Mouse (Mus musculus) thymus, adult 2 months (tissue): ENCODE measurements at regions not wholly inside any gene's neighbourhood (a gene's known extent, or its start where the extent isn't known, plus 50 kb on each side); places are given as distances from the start of the nearest gene placed in this dataset.

ENCODE experiments used
- DNase-seq: peaks from one replicate; pipeline ENCODE4 v3.0.0; 2021
- H3K27ac ChIP-seq: fragments of 200-500 bp; 2 replicates; pipeline ENCODE4 v1.5.1; 2012; ENCODE audit warnings: low read length, control low read depth; ENCODE audit not compliant: control insufficient read depth, insufficient read depth
- H3K27me3 ChIP-seq: fragments of 200-500 bp; 2 replicates; pipeline ENCODE4 v1.6.1; 2012; ENCODE audit warnings: mild to moderate bottlenecking, low read length, moderate library complexity, mixed read lengths; ENCODE audit not compliant: control insufficient read depth, insufficient read depth
- H3K36me3 ChIP-seq: fragments of 200-500 bp; 2 replicates; pipeline ENCODE4 v1.6.1; 2012; ENCODE audit warnings: mild to moderate bottlenecking, low read length, moderate library complexity; ENCODE audit not compliant: control insufficient read depth, insufficient read depth
- H3K4me1 ChIP-seq: fragments of 200-500 bp; replicated peaks from 2 replicates; pipeline ENCODE4 v1.6.1; 2012; ENCODE audit warnings: low read length; ENCODE audit not compliant: control insufficient read depth, insufficient read depth
- H3K4me3 ChIP-seq: fragments of 200-500 bp; 2 replicates; pipeline ENCODE4 v1.5.1; 2012; ENCODE audit warnings: mild to moderate bottlenecking, low read length, control low read depth, moderate library complexity; ENCODE audit not compliant: control insufficient read depth, insufficient read depth
- CTCF ChIP-seq: fragments of 200-500 bp; IDR thresholded peaks from 2 replicates; pipeline ENCODE4 v1.5.1; 2012; ENCODE audit warnings: mild to moderate bottlenecking, control low read depth, low read length, moderate library complexity, borderline replicate concordance; ENCODE audit not compliant: control insufficient read depth, poor library complexity, insufficient read depth; ENCODE audit errors: extremely low read depth
- POLR2A ChIP-seq: fragments of 200-500 bp; IDR thresholded peaks from 2 replicates; pipeline ENCODE4 v1.6.1; 2012; ENCODE audit warnings: mild to moderate bottlenecking, low read length, control low read depth, moderate library complexity; ENCODE audit not compliant: control insufficient read depth, poor library complexity, insufficient read depth; ENCODE audit errors: extremely low read depth
- WGBS: fragments of 180-500 bp; shearing (Covaris S2); methylation state at CpG from one replicate; pipeline ENCODE4 v1.1.7; 2018; 5-methylcytosine and 5-hydroxymethylcytosine counted together

DNA sequence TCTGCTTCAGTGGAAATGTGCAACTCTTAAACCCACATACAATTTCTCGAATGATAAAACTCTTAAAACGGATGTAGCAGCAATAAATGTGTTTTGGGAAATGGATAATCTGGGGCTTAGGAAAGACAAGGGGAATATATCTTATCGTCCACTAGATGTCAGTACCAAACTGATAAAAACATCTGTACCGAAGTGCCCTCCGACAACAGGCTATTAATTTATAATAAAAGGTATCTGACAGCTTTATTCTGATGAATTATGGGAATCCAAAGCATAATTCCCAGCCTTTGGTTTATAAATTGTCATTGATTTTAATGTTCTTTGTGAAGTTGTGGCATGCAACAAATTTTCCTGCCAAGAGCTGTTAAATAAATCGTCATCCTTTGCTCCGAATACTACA, 153.4 kb downstream of the Etnk1 start:
- no peak for DNase-seq
- Histone ChIP-seq H3K27ac (no peak overlapping the region), H3K4me1 (no peaks in the 10 kb centered on the region), H3K4me3 (no peak overlapping the region), H3K27me3 (no peaks in the 10 kb centered on the region), H3K36me3 (no peaks in the 10 kb centered on the region)
- TF ChIP-seq POLR2A, result no peak
- no peak for TF ChIP-seq CTCF
- WGBS, result 53% methylated on average over 7 of the region's 7 CpGs

DNA sequence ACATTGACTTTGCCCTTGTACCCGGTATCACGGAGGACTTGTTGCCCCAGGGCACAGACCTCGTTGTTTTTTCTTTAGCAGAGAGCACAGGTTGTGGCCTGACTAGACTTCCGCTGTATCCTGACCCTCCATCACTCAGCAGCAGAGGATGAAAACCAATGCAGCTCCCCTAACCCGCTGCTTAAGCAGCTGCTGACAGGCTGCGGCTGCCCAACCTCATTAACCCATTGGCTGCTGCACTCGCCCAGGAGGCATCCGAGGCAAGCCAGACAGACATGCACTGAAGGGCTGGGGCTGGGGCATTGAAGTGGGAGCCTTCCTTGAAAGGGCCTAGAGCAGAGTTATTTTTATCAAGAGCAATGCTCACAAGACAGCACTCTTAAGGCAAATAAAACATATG, 157.6 kb downstream of the Etnk1 start:
- Histone ChIP-seq H3K27ac (no peak overlapping the region), H3K36me3 (no peaks in the 10 kb centered on the region), H3K4me3 (no peak overlapping the region), H3K4me1 (no peaks in the 10 kb centered on the region), H3K27me3 (no peaks in the 10 kb centered on the region)
- WGBS, result 68% methylated on average over 8 of the region's 8 CpGs
- no peak for DNase-seq
- no peak for TF ChIP-seq CTCF
- no peak for TF ChIP-seq POLR2A

DNA sequence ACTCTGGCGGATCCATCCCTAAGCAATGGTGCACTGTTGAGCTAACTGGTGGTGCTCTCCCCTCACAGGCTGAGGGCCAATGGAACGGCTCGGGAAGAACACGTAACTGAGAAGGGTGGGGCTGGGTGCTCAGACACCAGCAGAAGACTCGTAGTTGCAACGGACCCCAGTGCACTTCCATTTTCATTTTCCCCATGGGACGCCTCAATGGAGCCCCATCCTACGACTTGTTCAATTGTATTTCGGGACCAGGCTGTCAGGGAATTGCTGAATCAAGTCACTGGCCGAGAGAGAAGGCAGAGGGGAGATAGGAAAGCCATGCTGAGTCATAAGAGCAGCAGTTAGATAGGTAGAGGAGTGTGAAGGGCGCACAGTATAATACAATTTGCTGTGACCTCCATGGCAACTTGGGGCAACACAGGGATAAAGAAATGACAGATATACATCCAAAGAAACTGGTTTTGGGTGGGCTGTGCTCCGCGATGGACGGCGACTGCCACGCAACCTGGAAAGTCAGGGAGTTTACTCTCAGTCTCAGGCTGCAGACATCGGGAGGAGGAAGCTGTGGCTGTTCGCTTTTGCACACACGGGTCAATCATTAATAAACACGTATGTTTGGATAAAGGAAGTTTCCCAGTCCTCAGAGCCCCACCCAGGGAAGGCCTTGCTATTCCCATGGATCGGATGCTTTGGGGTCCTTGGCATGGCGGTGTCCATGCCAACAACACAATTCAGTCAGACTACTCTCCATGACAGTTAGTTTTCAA, 160.1 kb downstream of the Etnk1 start:
- TF ChIP-seq POLR2A (no peak), CTCF (no peak)
- peak; percentile 30 for DNase-seq
- 77% methylated on average over 22 of the region's 22 CpGs for WGBS
- no peak overlapping the region for H3K27ac ChIP-seq
- no peaks in the 10 kb centered on the region for H3K27me3 ChIP-seq
- peak overlapping the region; percentile 46 for H3K4me3 ChIP-seq
- no peaks in the 10 kb centered on the region for H3K4me1 ChIP-seq
- H3K36me3 ChIP-seq, result no peaks in the 10 kb centered on the region

DNA sequence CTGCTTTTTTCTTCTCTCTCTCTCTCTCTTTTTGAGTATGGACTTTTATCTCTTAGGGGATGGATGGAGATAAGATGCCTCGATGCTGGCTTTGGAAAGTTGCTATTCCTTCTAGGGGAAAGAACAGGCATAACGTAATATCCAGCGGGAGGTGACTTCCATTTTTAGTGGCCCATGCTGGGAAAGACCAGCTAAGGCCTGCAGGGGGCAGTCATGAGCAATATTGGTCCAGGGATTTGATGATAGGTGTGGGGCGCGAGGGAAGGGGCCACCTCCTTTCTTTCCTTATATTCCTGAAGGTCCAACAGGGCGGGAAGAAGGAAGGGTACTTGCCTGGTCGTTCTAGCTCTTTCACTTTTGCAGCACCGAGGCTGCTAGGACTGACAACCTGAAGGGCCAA, 160.8 kb downstream of the Etnk1 start:
- Histone ChIP-seq H3K36me3 (no peaks in the 10 kb centered on the region), H3K27ac (no peak overlapping the region), H3K27me3 (no peaks in the 10 kb centered on the region), H3K4me1 (no peaks in the 10 kb centered on the region), H3K4me3 (no peak overlapping the region)
- TF ChIP-seq CTCF (0 out of 2 replicates have a peak, but pooled peaks have one; percentile 40), POLR2A (no peak)
- 93% methylated on average over 8 of the region's 8 CpGs for WGBS
- no peak for DNase-seq

DNA sequence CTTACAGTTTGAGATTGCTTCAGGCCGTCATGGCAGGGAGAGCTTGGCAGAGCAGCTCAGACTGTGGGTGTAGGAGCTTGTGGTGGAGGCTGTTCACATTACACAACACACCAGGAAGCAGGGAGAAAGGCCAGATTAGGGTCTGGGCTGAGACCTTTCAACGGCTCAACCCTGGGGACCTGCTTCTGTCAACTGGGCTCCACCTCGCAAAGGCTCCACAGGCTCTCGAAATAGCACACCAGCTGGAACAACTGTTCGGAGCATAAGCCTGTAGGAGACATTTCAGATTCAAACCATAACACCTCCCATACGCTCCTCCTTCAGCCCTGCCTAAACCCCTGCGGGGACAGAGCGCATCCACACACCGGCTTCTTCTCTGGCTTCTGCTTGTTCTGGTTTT, 161.2 kb downstream of the Etnk1 start:
- TF ChIP-seq CTCF, result no peak
- no peak for TF ChIP-seq POLR2A
- Histone ChIP-seq H3K27ac (no peak overlapping the region), H3K36me3 (no peaks in the 10 kb centered on the region), H3K4me3 (no peak overlapping the region), H3K4me1 (no peaks in the 10 kb centered on the region), H3K27me3 (no peaks in the 10 kb centered on the region)
- 97% methylated on average over 9 of the region's 9 CpGs for WGBS
- no peak for DNase-seq

DNA sequence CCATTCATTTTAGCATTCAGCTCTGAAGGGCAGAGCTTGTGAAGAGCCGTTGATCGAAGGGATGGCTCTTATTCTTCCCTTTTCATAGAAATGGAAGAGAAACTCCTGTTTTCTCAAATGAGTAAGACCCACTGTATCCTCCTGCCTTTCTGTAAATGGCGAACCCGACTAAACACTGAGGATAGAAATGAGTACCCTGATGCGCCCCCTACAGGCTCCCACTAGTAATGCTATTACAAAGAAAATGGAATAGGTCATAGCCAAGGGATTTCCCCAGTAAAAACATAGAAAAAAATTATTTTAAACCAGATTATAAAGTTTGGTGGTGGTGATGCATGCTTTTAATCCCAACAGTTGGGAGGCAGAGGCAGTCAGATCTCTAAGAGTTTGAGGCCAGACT, 162.1 kb downstream of the Etnk1 start:
- DNase-seq, result no peak
- H3K27ac ChIP-seq, result no peak overlapping the region
- WGBS, result 88% methylated on average over 5 of the region's 5 CpGs
- H3K4me3 ChIP-seq, result no peak overlapping the region
- H3K36me3 ChIP-seq, result no peaks in the 10 kb centered on the region
- no peaks in the 10 kb centered on the region for H3K27me3 ChIP-seq
- TF ChIP-seq POLR2A (no peak), CTCF (no peak)
- no peaks in the 10 kb centered on the region for H3K4me1 ChIP-seq
